Mouse (Mus musculus) liver, embryonic 14.5 days (tissue): ENCODE results near the gene Kdm5c. TPM values are rescaled to one million over a fixed set of nuclear protein-coding genes. Genes with fewer than 3 reads are reported as not detected.

Source experiments
- ATAC-seq: fragments of 200-750 bp; cut with Nextera tagmentation; 2 replicates; pipeline ENCODE4 v1.8.0; 2017; ENCODE audit warnings: moderate number of reproducible peaks, mild to moderate bottlenecking, moderate library complexity; ENCODE audit not compliant: insufficient read depth
- DNase-seq, 3 experiments: peaks; one replicate each; pipeline ENCODE4 v3.0.0-alpha.2; 2012 to 2013; ENCODE audit warnings: low read depth in 3 of 3, low spot score in 3 of 3
- H3K27ac ChIP-seq: fragments of 300-500 bp; sonication (generic); 2 replicates; pipeline ENCODE4 v1.5.1; 2014; ENCODE audit warnings: moderate library complexity, mild to moderate bottlenecking, control low read depth, inconsistent platforms
- H3K27me3 ChIP-seq: fragments of 300-500 bp; sonication (generic); 2 replicates; pipeline ENCODE4 v1.6.1; 2014; ENCODE audit warnings: mild to moderate bottlenecking, low read length, moderate library complexity; ENCODE audit not compliant: control insufficient read depth, insufficient read depth
- H3K36me3 ChIP-seq: fragments of 300-500 bp; sonication (generic); replicated peaks from 2 replicates; pipeline ENCODE4 v1.6.1; 2014; ENCODE audit warnings: low read depth; ENCODE audit not compliant: control insufficient read depth, insufficient read depth
- H3K4me1 ChIP-seq, 2 experiments: fragments of 200-500 bp in 1 of 2; fragments of 300-500 bp in 1 of 2; sonication (generic) in 1 of 2; replicated peaks; 2 replicates each; pipeline ENCODE4 v1.6.1; 2012 to 2014; ENCODE audit warnings: antibody characterized with exemption in 1 of 2, inconsistent platforms in 1 of 2, low read length in 1 of 2; ENCODE audit not compliant: control insufficient read depth in 2 of 2, insufficient read depth in 2 of 2
- H3K4me2 ChIP-seq: fragments of 300-500 bp; sonication (generic); 2 replicates; pipeline ENCODE4 v1.6.1; 2014; ENCODE audit warnings: low read depth, mild to moderate bottlenecking, control low read depth, moderate library complexity
- H3K4me3 ChIP-seq, 2 experiments: fragments of 200-500 bp in 1 of 2; fragments of 300-500 bp in 1 of 2; sonication (generic) in 1 of 2; 2 replicates each; pipeline ENCODE4 v1.5.1; 2012 to 2014; ENCODE audit warnings: low read depth in 2 of 2, low read length in 2 of 2, mild to moderate bottlenecking in 2 of 2, control low read depth in 1 of 2, inconsistent platforms in 1 of 2, moderate library complexity in 1 of 2; ENCODE audit not compliant: insufficient read depth in 1 of 2
- H3K9ac ChIP-seq: fragments of 300-500 bp; sonication (generic); replicated peaks from 2 replicates; pipeline ENCODE4 v1.6.1; 2014; ENCODE audit warnings: mild to moderate bottlenecking, control low read depth, moderate library complexity
- H3K9me3 ChIP-seq: fragments of 300-500 bp; sonication (generic); 2 replicates; pipeline ENCODE4 v1.6.1; 2016; ENCODE audit warnings: low read length, mixed read lengths; ENCODE audit not compliant: control insufficient read depth
- CTCF ChIP-seq: IDR thresholded peaks from 2 replicates; pipeline ENCODE4 v1.5.1; 2016; ENCODE audit warnings: antibody characterized with exemption, low read depth, control low read depth
- EP300 ChIP-seq: IDR thresholded peaks from 2 replicates; pipeline ENCODE4 v1.6.1; 2016; ENCODE audit warnings: antibody characterized with exemption, low read depth
- WGBS: fragments of 180-500 bp; shearing (Covaris S2); extraction: QIAGEN DNeasy Blood & Tissue Kit; methylation state at CpG from one replicate; pipeline ENCODE4 v1.1.7; 2014; ENCODE audit not compliant: insufficient replicate concordance; 5-methylcytosine and 5-hydroxymethylcytosine counted together
- polyA plus RNA-seq, 2 experiments: library from polyadenylated mRNA; depleted of rRNA in 1 of 2; stranded (reverse) in 1 of 2; unstranded in 1 of 2; fragments of >200 nt; fragmentation: Nextera tagmentation in 1 of 2; extraction: Ambion mirVana in 1 of 2; gene quantifications; 2 replicates each; pipeline versions ENCODE4 v1.2.1 to v1.2.3; 2012 to 2014

The Kdm5c gene
- polyA plus RNA-seq, 2 experiments, result 10.0 to 18.2 TPM

GRCm38 (mm10) chrX:152201737-152202421 is 30.9 kb upstream of the Kdm5c start:
- ATAC-seq (no peak), DNase-seq (no peak)
- Histone ChIP-seq H3K36me3 (no peaks in the 10 kb centered on the region), H3K4me3 (no peak overlapping the region), H3K27ac (no peak overlapping the region), H3K9me3 (no peaks in the 10 kb centered on the region), H3K4me1 (no peaks in the 10 kb centered on the region), H3K27me3 (no peaks in the 10 kb centered on the region; the same call in 1 of the 2 replicates), H3K4me2 (no peak overlapping the region), H3K9ac (no peak overlapping the region)
- TF ChIP-seq CTCF (no peak), EP300 (no peak)
- WGBS, result 53% methylated on average over 4 of the region's 4 CpGs

GRCm38 (mm10) chrX:152202422-152203103 is 30.3 kb upstream of the Kdm5c start:
- H3K9me3 ChIP-seq, result no peaks in the 10 kb centered on the region
- H3K27ac ChIP-seq, result no peak overlapping the region
- ATAC-seq (peak; percentile 43; the same call in 1 of the 2 replicates), DNase-seq (no peak)
- no peaks in the 10 kb centered on the region for H3K36me3 ChIP-seq
- TF ChIP-seq EP300, result no peak
- TF ChIP-seq CTCF, result no peak
- H3K27me3 ChIP-seq, result no peaks in the 10 kb centered on the region; the same call in 1 of the 2 replicates
- H3K4me1 ChIP-seq, result no peaks in the 10 kb centered on the region
- no peak overlapping the region for H3K4me3 ChIP-seq
- H3K4me2 ChIP-seq, result no peak overlapping the region
- WGBS, result 22% methylated on average over 7 of the region's 8 CpGs
- H3K9ac ChIP-seq, result no peak overlapping the region

- no peaks in the 10 kb centered on the region for H3K4me1 ChIP-seq
- no peak overlapping the region for H3K27ac ChIP-seq
- WGBS, result 62% methylated on average over 4 of the region's 4 CpGs
- no peak overlapping the region for H3K9ac ChIP-seq
- H3K9me3 ChIP-seq, result no peaks in the 10 kb centered on the region
- H3K27me3 ChIP-seq, result no peaks in the 10 kb centered on the region; the same call in 1 of the 2 replicates
- ATAC-seq, result no peak
- no peaks in the 10 kb centered on the region for H3K36me3 ChIP-seq
- no peak overlapping the region for H3K4me3 ChIP-seq
- TF ChIP-seq EP300 (no peak), CTCF (no peak)
- no peak overlapping the region for H3K4me2 ChIP-seq
- no peak for DNase-seq
Observed at GRCm38 (mm10) chrX:152203247-152203646, 29.6 kb upstream of the Kdm5c start.

- no peak overlapping the region for H3K4me2 ChIP-seq
- DNase-seq (no peak), ATAC-seq (no peak)
- no peaks in the 10 kb centered on the region; the same call in 1 of the 2 replicates for H3K27me3 ChIP-seq
- no peak overlapping the region for H3K4me3 ChIP-seq
- no peaks in the 10 kb centered on the region for H3K36me3 ChIP-seq
- H3K27ac ChIP-seq, result no peak overlapping the region
- H3K9me3 ChIP-seq, result no peaks in the 10 kb centered on the region
- no peak overlapping the region for H3K9ac ChIP-seq
- no peak for TF ChIP-seq EP300
- TF ChIP-seq CTCF, result no peak
- H3K4me1 ChIP-seq, result no peaks in the 10 kb centered on the region
- 67% methylated on average over 1 of the region's 1 CpGs for WGBS
Observed at GRCm38 (mm10) chrX:152205486-152205885, 27.3 kb upstream of the Kdm5c start.

GRCm38 (mm10) chrX:152214703-152215102 is 18.1 kb upstream of the Kdm5c start:
- no peak overlapping the region for H3K4me2 ChIP-seq
- H3K4me1 ChIP-seq, result no peaks in the 10 kb centered on the region
- no peaks in the 10 kb centered on the region for H3K9me3 ChIP-seq
- ATAC-seq (no peak), DNase-seq (no peak)
- no peak overlapping the region for H3K27ac ChIP-seq
- TF ChIP-seq CTCF (no peak), EP300 (no peak)
- WGBS, result 29% methylated on average over 1 of the region's 1 CpGs
- no peaks in the 10 kb centered on the region for H3K36me3 ChIP-seq
- H3K27me3 ChIP-seq, result no peaks in the 10 kb centered on the region
- H3K4me3 ChIP-seq, result no peak overlapping the region
- H3K9ac ChIP-seq, result no peak overlapping the region
